In genomic region chr5:143567860-143568259, GRCm38 (mm10) we compare ENCODE assay signal across 9 mouse cellular contexts. TPM values are rescaled to one million over a fixed set of nuclear protein-coding genes. Genes with fewer than 3 reads are reported as not detected.
DNase-seq lines count a peak whose midpoint lies in the region; ATAC-seq and TF ChIP-seq lines count a peak whose summit lies in the region.
"Had no signal": no experiment of that assay in that cellular context is flagged by ENCODE, and none has a peak within 500 bp of the region (broad histone marks: within the 10 kb centered on the region; RNA-seq: fewer than 3 reads in every experiment).

No protein-coding gene starts in this region.

- intact Hi-C loops in heart, postnatal 36 days (cut with DNase I): loop anchor here (1.0 to 5.0 kb wide), 2 partner anchors 143 to 344 kb away; no protein-coding TSS in a partner anchor

- H3K4me1 ChIP-seq in hindbrain, embryonic 14.5 days (replicated peaks; ENCODE audit: control insufficient read depth, insufficient read depth, low read length): no peaks in the 10 kb centered on the region
- no peaks in the 10 kb centered on the region for H3K4me1 ChIP-seq in hindbrain, embryonic 13.5 days (replicated peaks)
- H3K4me1 ChIP-seq in embryonic facial prominence, embryonic 11.5 days (ENCODE audit: control insufficient read depth, insufficient read depth, low read length): peaks cover 2% of the 10 kb centered on the region; the same call in 1 of the 2 replicates
- H3K4me1 ChIP-seq in midbrain, postnatal 0 days (ENCODE audit: insufficient read depth, low read length): no peaks in the 10 kb centered on the region
- H3K4me1 ChIP-seq in stomach, postnatal 0 days (replicated peaks; ENCODE audit: control insufficient read depth, insufficient read depth): no peaks in the 10 kb centered on the region

- no peak overlapping the region for H3K4me2 ChIP-seq in hindbrain, embryonic 14.5 days (replicated peaks)
- H3K4me2 ChIP-seq in hindbrain, embryonic 13.5 days: no peak overlapping the region
- no peak overlapping the region for H3K4me2 ChIP-seq in embryonic facial prominence, embryonic 11.5 days (ENCODE audit: low read depth, low read length)
- no peak overlapping the region for H3K4me2 ChIP-seq in midbrain, postnatal 0 days (ENCODE audit: low read depth, low read length, poor library complexity, severe bottlenecking)
- no peak overlapping the region for H3K4me2 ChIP-seq in stomach, postnatal 0 days (replicated peaks; ENCODE audit: low read depth)
- H3K4me2 ChIP-seq: embryonic facial prominence, embryonic 15.5 days had no signal

- no peaks in the 10 kb centered on the region for H3K27me3 ChIP-seq in hindbrain, embryonic 14.5 days (ENCODE audit: control insufficient read depth, insufficient read depth, low read length)
- H3K27me3 ChIP-seq in hindbrain, embryonic 13.5 days: no peaks in the 10 kb centered on the region
- H3K27me3 ChIP-seq in embryonic facial prominence, embryonic 11.5 days (ENCODE audit: control insufficient read depth, insufficient read depth, low read length): no peaks in the 10 kb centered on the region
- no peaks in the 10 kb centered on the region for H3K27me3 ChIP-seq in midbrain, postnatal 0 days (ENCODE audit: insufficient read depth, low read length)
- H3K27me3 ChIP-seq in stomach, postnatal 0 days (ENCODE audit: control insufficient read depth, insufficient read depth, low read length): no peaks in the 10 kb centered on the region
- H3K27me3 ChIP-seq: embryonic facial prominence, embryonic 15.5 days had no signal

- TF ChIP-seq EP300 in stomach, postnatal 0 days (optimal IDR thresholded peaks at IDR 0.05): no peak

- 23% methylated on average over 6 of the region's 6 CpGs for WGBS in hindbrain, embryonic 14.5 days
- 29% methylated on average over 6 of the region's 6 CpGs for WGBS in hindbrain, embryonic 13.5 days
- WGBS in embryonic facial prominence, embryonic 11.5 days: 24% methylated on average over 6 of the region's 6 CpGs
- 21% methylated on average over 6 of the region's 6 CpGs for WGBS in midbrain, postnatal 0 days
- 18% methylated on average over 6 of the region's 6 CpGs for WGBS in stomach, postnatal 0 days

- no peak overlapping the region for H3K4me3 ChIP-seq in hindbrain, embryonic 14.5 days (replicated peaks; ENCODE audit: low read length)
- H3K4me3 ChIP-seq in hindbrain, embryonic 13.5 days: no peak overlapping the region
- H3K4me3 ChIP-seq in embryonic facial prominence, embryonic 11.5 days (ENCODE audit: low read depth, low read length): no peak overlapping the region
- no peak overlapping the region for H3K4me3 ChIP-seq in midbrain, postnatal 0 days (ENCODE audit: low read depth, low read length)
- no peak overlapping the region for H3K4me3 ChIP-seq in stomach, postnatal 0 days (ENCODE audit: low read depth, low read length)
- H3K4me3 ChIP-seq: embryonic facial prominence, embryonic 15.5 days had no signal

- TF ChIP-seq CTCF in midbrain, postnatal 0 days (IDR thresholded peaks at IDR 0.05): peak; percentile 90
- peak; percentile 98 for TF ChIP-seq CTCF in stomach, postnatal 0 days (IDR thresholded peaks at IDR 0.05; ENCODE audit: low read depth)

- H3K9me3 ChIP-seq in hindbrain, embryonic 14.5 days (ENCODE audit: control insufficient read depth, low read length): no peaks in the 10 kb centered on the region
- no peaks in the 10 kb centered on the region for H3K9me3 ChIP-seq in hindbrain, embryonic 13.5 days
- H3K9me3 ChIP-seq in embryonic facial prominence, embryonic 11.5 days (replicated peaks; ENCODE audit: control insufficient read depth, low read length): no peaks in the 10 kb centered on the region
- H3K9me3 ChIP-seq in midbrain, postnatal 0 days (ENCODE audit: low read length): no peaks in the 10 kb centered on the region
- no peaks in the 10 kb centered on the region for H3K9me3 ChIP-seq in stomach, postnatal 0 days (ENCODE audit: control insufficient read depth, low read length)
- H3K9me3 ChIP-seq: embryonic facial prominence, embryonic 15.5 days had no signal

- DNase-seq in hindbrain, embryonic 14.5 days (ENCODE audit: low spot score): peak; percentile 89
- DNase-seq in adrenal gland, postnatal 14 days: peak; percentile 92
- peak; percentile 90 for DNase-seq in embryonic facial prominence, embryonic 11.5 days (ENCODE audit: low spot score)
- DNase-seq in heart, postnatal 36 days: peak; percentile 88 to 93
- peak; percentile 38 to 77 for DNase-seq in left cerebral cortex, adult 8-10 months (ENCODE audit: low spot score in 2 of 2)
- peak; percentile 77 for DNase-seq in midbrain, postnatal 0 days (ENCODE audit: low spot score)
- DNase-seq in stomach, postnatal 0 days (ENCODE audit: low spot score): peak; percentile 88

- peak; percentile 34; the same call in 1 of the 2 replicates for ATAC-seq in hindbrain, embryonic 14.5 days (ENCODE audit: low FRiP score)
- no peak for ATAC-seq in hindbrain, embryonic 13.5 days (ENCODE audit: low FRiP score)
- no peak for ATAC-seq in embryonic facial prominence, embryonic 11.5 days (replicated peaks; ENCODE audit: insufficient number of reproducible peaks, low FRiP score, low TSS enrichment, low read depth)
- ATAC-seq in midbrain, postnatal 0 days (ENCODE audit: low FRiP score): no peak
- ATAC-seq in stomach, postnatal 0 days (ENCODE audit: low FRiP score, low TSS enrichment): no peak

- peaks cover 17% of the 10 kb centered on the region for H3K36me3 ChIP-seq in hindbrain, embryonic 14.5 days (replicated peaks; ENCODE audit: control insufficient read depth, insufficient read depth)
- H3K36me3 ChIP-seq in hindbrain, embryonic 13.5 days: peaks cover 16% of the 10 kb centered on the region
- H3K36me3 ChIP-seq in embryonic facial prominence, embryonic 11.5 days (replicated peaks; ENCODE audit: control insufficient read depth, insufficient read depth, low read depth, low read length): no peaks in the 10 kb centered on the region
- no peaks in the 10 kb centered on the region for H3K36me3 ChIP-seq in midbrain, postnatal 0 days (ENCODE audit: insufficient read depth, low read length)
- no peaks in the 10 kb centered on the region for H3K36me3 ChIP-seq in stomach, postnatal 0 days (ENCODE audit: control insufficient read depth, insufficient read depth, low read length)

- no peak overlapping the region for H3K27ac ChIP-seq in hindbrain, embryonic 14.5 days
- no peak overlapping the region for H3K27ac ChIP-seq in hindbrain, embryonic 13.5 days
- no peak overlapping the region for H3K27ac ChIP-seq in embryonic facial prominence, embryonic 11.5 days (replicated peaks; ENCODE audit: low read depth, low read length)
- no peak overlapping the region for H3K27ac ChIP-seq in midbrain, postnatal 0 days (ENCODE audit: low read depth, low read length)
- no peak overlapping the region for H3K27ac ChIP-seq in stomach, postnatal 0 days (replicated peaks)
- H3K27ac ChIP-seq: embryonic facial prominence, embryonic 15.5 days had no signal

- H3K9ac ChIP-seq in hindbrain, embryonic 14.5 days: no peak overlapping the region
- no peak overlapping the region for H3K9ac ChIP-seq in hindbrain, embryonic 13.5 days
- no peak overlapping the region for H3K9ac ChIP-seq in embryonic facial prominence, embryonic 11.5 days (replicated peaks; ENCODE audit: low read length)
- no peak overlapping the region for H3K9ac ChIP-seq in midbrain, postnatal 0 days (replicated peaks; ENCODE audit: low read length, poor library complexity, severe bottlenecking)
- H3K9ac ChIP-seq in stomach, postnatal 0 days (ENCODE audit: low read length): no peak overlapping the region
- H3K9ac ChIP-seq: embryonic facial prominence, embryonic 15.5 days had no signal

RNA-seq across cellular contexts. Expression of gene Rac1, which starts 40.0 kb away (rescaled TPM):
- polyA plus RNA-seq in hindbrain, embryonic 14.5 days (2014; fragmentation: Nextera tagmentation; extraction: Ambion mirVana): 473 and 504 TPM in 2 replicates
- polyA plus RNA-seq in hindbrain, embryonic 13.5 days (2015; fragmentation: Nextera tagmentation; extraction: Ambion mirVana): 390 and 391 TPM in 2 replicates
- total RNA-seq in adrenal gland, postnatal 14 days (2021): 343 and 359 TPM in 2 replicates
- 521 and 540 TPM in 2 replicates for polyA plus RNA-seq in embryonic facial prominence, embryonic 11.5 days (2014; fragmentation: Nextera tagmentation; extraction: Ambion mirVana)
- total RNA-seq in heart, postnatal 36 days (2021): 100 to 1,000 TPM; 239 to 240 TPM
- 100 to 1,000 TPM; 369 to 406 (median 382) TPM for total RNA-seq in left cerebral cortex, adult 8-10 months (2022)
- 194 and 199 TPM in 2 replicates for total RNA-seq in midbrain, postnatal 0 days (2014; rRNA removed)
- 441 and 451 TPM in 2 replicates for polyA plus RNA-seq in midbrain, postnatal 0 days (2015; fragmentation: Nextera tagmentation; extraction: Ambion mirVana)
- polyA plus RNA-seq in stomach, postnatal 0 days (2015; fragmentation: Nextera tagmentation; extraction: Ambion mirVana): 345 and 377 TPM in 2 replicates

RNA-seq across cellular contexts. Expression of gene Cyth3, which starts 54.4 kb away (rescaled TPM):
- 39.9 and 40.9 TPM in 2 replicates for polyA plus RNA-seq in hindbrain, embryonic 14.5 days (2014; fragmentation: Nextera tagmentation; extraction: Ambion mirVana)
- polyA plus RNA-seq in hindbrain, embryonic 13.5 days (2015; fragmentation: Nextera tagmentation; extraction: Ambion mirVana): 34.2 and 37.9 TPM in 2 replicates
- 139 and 144 TPM in 2 replicates for total RNA-seq in adrenal gland, postnatal 14 days (2021)
- polyA plus RNA-seq in embryonic facial prominence, embryonic 11.5 days (2014; fragmentation: Nextera tagmentation; extraction: Ambion mirVana): 38.5 and 41.8 TPM in 2 replicates
- total RNA-seq in heart, postnatal 36 days (2021): 10 to 100 TPM; 34.7 to 40.7 TPM
- total RNA-seq in left cerebral cortex, adult 8-10 months (2022): 10 to 100 TPM; 29.9 to 37.5 (median 32.7) TPM
- 47.8 and 51.5 TPM in 2 replicates for total RNA-seq in midbrain, postnatal 0 days (2014; rRNA removed)
- polyA plus RNA-seq in midbrain, postnatal 0 days (2015; fragmentation: Nextera tagmentation; extraction: Ambion mirVana): 34.1 and 35.4 TPM in 2 replicates
- polyA plus RNA-seq in stomach, postnatal 0 days (2015; fragmentation: Nextera tagmentation; extraction: Ambion mirVana): 32.7 and 34.6 TPM in 2 replicates
